Mouse (Mus musculus) megakaryocyte, embryonic 14.5 days (primary cell): ENCODE results near the gene Pfas. TPM values are rescaled to one million over a fixed set of nuclear protein-coding genes. Genes with fewer than 3 reads are reported as not detected.
"Not testable (repeated sequence)": the region's sequence is repeated elsewhere in the genome, so short reads cannot be mapped to it uniquely, and the experiment has no call there.

Source experiments
- H3K27me3 ChIP-seq: replicated peaks from 2 replicates; pipeline ENCODE3; 2012; ENCODE audit warnings: inconsistent platforms
- H3K36me3 ChIP-seq: replicated peaks from 2 replicates; pipeline ENCODE3; 2012; ENCODE audit warnings: low read length, inconsistent platforms, mixed read lengths
- H3K4me1 ChIP-seq: 2 replicates; pipeline ENCODE4 v1.6.1; 2012; ENCODE audit warnings: inconsistent platforms
- H3K4me3 ChIP-seq: replicated peaks from 2 replicates; pipeline ENCODE3; 2012; ENCODE audit warnings: moderate library complexity, mild to moderate bottlenecking, inconsistent platforms
- H3K9me3 ChIP-seq: 2 replicates; pipeline ENCODE4 v1.6.1; 2012; ENCODE audit warnings: inconsistent platforms
- FLI1 ChIP-seq: IDR thresholded peaks from 2 replicates; pipeline ENCODE4 v1.6.1; 2012; ENCODE audit warnings: low read length, inconsistent platforms, mixed read lengths
- GATA1 ChIP-seq: IDR thresholded peaks from 3 replicates; pipeline ENCODE4 v1.6.1; 2012; ENCODE audit warnings: mixed read lengths, low read length, inconsistent platforms, borderline replicate concordance
- polyA plus RNA-seq: library from polyadenylated mRNA; stranded (reverse); fragments of >175 nt; gene quantifications from 2 replicates; pipeline ENCODE4 v1.2.3, GENCODE M21; 2012; ENCODE audit warnings: low replicate concordance; ENCODE audit not compliant: insufficient read depth

The Pfas gene
- polyA plus RNA-seq, 1 experiment: 5.5 TPM

GRCm38 (mm10) chr11:69016755-69017154, 8.5 kb upstream of the Pfas start:
- TF ChIP-seq GATA1: no peak
- no peak for TF ChIP-seq FLI1
- Histone ChIP-seq H3K4me3 (peak overlapping the region; percentile 96), H3K9me3 (no peaks in the 10 kb centered on the region), H3K4me1 (peaks cover 36% of the 10 kb centered on the region), H3K36me3 (peaks cover 10% of the 10 kb centered on the region), H3K27me3 (no peaks in the 10 kb centered on the region)

DNA sequence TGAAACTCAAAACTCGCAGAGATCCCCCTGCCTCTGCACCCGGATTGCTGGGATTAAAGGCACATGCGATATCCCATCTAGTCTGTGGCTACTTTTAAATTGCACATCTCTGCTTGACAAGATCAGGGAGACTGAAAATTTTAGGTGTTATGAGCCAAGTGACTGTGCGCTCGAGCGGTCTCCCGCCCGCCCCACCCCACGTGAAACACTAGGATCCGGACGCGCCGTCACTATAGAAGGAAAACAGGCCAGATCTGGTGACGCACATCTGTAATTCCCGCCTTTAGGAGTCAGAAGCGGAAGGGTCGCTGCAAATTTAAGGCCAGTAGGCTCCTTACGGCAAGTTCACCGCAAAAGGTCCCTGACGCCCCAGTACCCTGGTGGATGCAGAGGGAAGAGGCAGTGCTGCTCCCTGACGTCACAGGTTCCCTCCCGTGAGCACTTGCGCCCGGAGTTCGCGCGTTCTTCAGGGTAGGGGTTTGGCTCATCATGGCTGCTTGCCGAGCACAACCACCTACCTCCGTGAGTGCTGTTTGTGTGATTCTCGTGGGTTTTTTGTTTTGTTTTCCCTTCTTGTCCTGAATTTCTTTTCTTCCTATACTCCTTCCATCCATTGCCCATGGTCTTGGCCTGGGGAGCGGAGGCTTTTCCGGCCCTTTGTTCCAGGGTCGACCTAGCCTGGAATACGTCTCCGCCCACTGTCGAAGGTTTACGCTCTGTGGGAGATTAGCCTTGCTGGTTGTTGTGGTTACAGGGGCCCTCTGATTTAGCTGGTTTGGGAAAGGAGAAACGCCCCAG, 7.6 kb upstream of the Pfas start, which contains the start of gene Ctc1:
Gene Ctc1, plus strand, starts transcription at position 268 of the 798 bp plus-strand sequence.
- Histone ChIP-seq H3K9me3 (no peaks in the 10 kb centered on the region), H3K36me3 (peaks cover 2% of the 10 kb centered on the region), H3K4me1 (peaks cover 45% of the 10 kb centered on the region), H3K4me3 (peak within 1 kb of the TSS; percentile 96), H3K27me3 (no peaks in the 10 kb centered on the region)
- TF ChIP-seq GATA1 (no peak), FLI1 (no peak)

GRCm38 (mm10) chr11:69012071-69012601, 3.9 kb upstream of the Pfas start:
- no peaks in the 10 kb centered on the region for H3K9me3 ChIP-seq
- H3K27me3 ChIP-seq: no peaks in the 10 kb centered on the region
- no peaks in the 10 kb centered on the region for H3K36me3 ChIP-seq
- peaks cover 47% of the 10 kb centered on the region for H3K4me1 ChIP-seq
- TF ChIP-seq FLI1: no peak
- no peak for TF ChIP-seq GATA1
- peak overlapping the region; percentile 92 for H3K4me3 ChIP-seq

DNA sequence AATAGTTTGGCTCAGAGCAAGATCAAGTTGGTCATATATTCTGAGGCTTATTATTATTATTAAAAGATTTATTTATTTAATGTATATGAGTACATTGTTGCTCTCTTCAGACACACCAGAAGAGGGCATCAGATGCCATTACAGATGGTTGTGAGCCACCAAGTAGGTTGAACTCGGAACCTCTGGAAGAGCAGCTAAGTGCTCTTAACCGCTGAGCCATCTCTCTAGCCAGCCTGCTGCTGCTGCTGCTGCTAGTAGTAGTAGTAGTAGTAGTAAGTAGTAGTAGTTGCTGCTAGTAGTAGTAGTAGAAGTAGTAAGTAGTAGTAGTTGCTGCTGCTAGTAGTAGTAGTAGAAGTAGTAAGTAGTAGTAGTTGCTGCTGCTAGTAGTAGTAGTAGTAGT, 3.2 kb upstream of the Pfas start:
- Histone ChIP-seq H3K4me3 (peak overlapping the region; percentile 92), H3K4me1 (peaks cover 47% of the 10 kb centered on the region)
- H3K36me3 ChIP-seq, H3K27me3 ChIP-seq, H3K9me3 ChIP-seq: not testable (repeated sequence)

DNA sequence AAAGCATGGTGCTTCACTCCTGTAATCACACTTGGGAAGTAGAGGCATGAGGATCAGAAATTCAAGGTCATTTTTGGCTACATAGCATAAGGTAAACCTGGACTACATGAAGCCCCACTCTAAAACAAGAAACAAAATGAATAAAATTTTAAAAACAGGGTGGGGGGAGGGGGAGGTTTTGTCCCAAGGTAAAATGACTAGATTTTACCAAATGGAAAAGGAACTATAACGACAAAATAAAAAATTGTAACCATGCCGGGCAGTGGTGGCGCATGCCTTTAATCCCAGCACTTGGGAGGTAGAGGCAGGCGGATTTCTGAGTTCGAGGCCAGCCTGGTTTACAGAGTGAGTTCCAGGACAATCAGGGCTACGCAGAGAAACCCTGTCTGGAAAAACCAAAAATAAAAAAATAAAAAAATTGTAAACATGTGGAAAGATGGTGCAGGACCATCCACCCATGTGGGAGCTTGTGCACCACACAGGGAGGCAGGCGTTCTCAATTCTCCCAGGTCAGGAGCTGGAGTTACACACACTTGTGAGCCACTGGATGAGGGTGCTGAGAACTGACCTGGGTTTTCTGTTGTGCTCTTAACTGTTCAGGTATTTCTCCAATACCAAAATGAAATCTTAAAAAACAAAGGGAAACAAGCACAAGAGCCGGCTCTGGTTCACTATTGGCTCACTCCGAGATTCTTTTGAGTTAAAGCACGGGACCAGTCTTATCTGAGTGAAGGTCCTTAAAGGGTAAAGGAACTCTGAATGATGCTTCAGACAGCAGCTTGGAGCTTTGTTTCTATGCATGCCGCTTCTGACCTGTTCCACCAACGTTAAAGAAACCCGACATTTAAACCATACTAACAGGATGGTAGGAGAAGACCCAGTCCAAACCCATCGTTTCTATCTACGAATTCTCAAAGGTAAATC, 2.4 kb upstream of the Pfas start:
- H3K36me3 ChIP-seq: no peaks in the 10 kb centered on the region
- no peak overlapping the region for H3K4me3 ChIP-seq
- peaks cover 43% of the 10 kb centered on the region for H3K4me1 ChIP-seq
- TF ChIP-seq FLI1 (no peak), GATA1 (no peak)
- no peaks in the 10 kb centered on the region for H3K27me3 ChIP-seq
- no peaks in the 10 kb centered on the region for H3K9me3 ChIP-seq

- peaks cover 4% of the 10 kb centered on the region for H3K36me3 ChIP-seq
- no peaks in the 10 kb centered on the region for H3K27me3 ChIP-seq
- H3K4me3 ChIP-seq: no peak overlapping the region
- peaks cover 44% of the 10 kb centered on the region for H3K4me1 ChIP-seq
- TF ChIP-seq FLI1: no peak
- TF ChIP-seq GATA1: no peak
- no peaks in the 10 kb centered on the region for H3K9me3 ChIP-seq
These were observed 1.2 kb upstream of the Pfas start for GRCm38 (mm10) chr11:69009508-69009907.

- Histone ChIP-seq H3K36me3 (peaks cover 25% of the 10 kb centered on the region), H3K4me1 (peaks cover 37% of the 10 kb centered on the region)
- H3K27me3 ChIP-seq, H3K4me3 ChIP-seq, H3K9me3 ChIP-seq: not testable (repeated sequence)
These were observed 1.7 kb downstream of the Pfas start for GRCm38 (mm10) chr11:69006575-69006974.

- Histone ChIP-seq H3K27me3 (no peaks in the 10 kb centered on the region), H3K4me1 (peaks cover 26% of the 10 kb centered on the region), H3K4me3 (no peak overlapping the region), H3K36me3 (peaks cover 39% of the 10 kb centered on the region), H3K9me3 (no peaks in the 10 kb centered on the region)
- TF ChIP-seq GATA1 (no peak), FLI1 (no peak)
These were observed 3.1 kb downstream of the Pfas start for GRCm38 (mm10) chr11:69005193-69005592.

- no peaks in the 10 kb centered on the region for H3K9me3 ChIP-seq
- no peak overlapping the region for H3K4me3 ChIP-seq
- peaks cover 26% of the 10 kb centered on the region for H3K4me1 ChIP-seq
- TF ChIP-seq GATA1 (no peak), FLI1 (no peak)
- H3K27me3 ChIP-seq: no peaks in the 10 kb centered on the region
- H3K36me3 ChIP-seq: peaks cover 54% of the 10 kb centered on the region
These were observed 4.7 kb downstream of the Pfas start for GRCm38 (mm10) chr11:69003592-69003991.

GRCm38 (mm10) chr11:69002782-69003181, 5.5 kb downstream of the Pfas start:
- peaks cover 23% of the 10 kb centered on the region for H3K4me1 ChIP-seq
- peaks cover 62% of the 10 kb centered on the region for H3K36me3 ChIP-seq
- H3K4me3 ChIP-seq: not testable (repeated sequence)

More at GRCm38 (mm10) chr11:69002782-69003181, 5.5 kb downstream of the Pfas start:
- H3K9me3 ChIP-seq, H3K27me3 ChIP-seq: not testable (repeated sequence)
